Mouse (Mus musculus): ENCODE results near the gene Arhgef7. TPM values are rescaled to one million over a fixed set of nuclear protein-coding genes. Genes with fewer than 3 reads are reported as not detected.

Gene Arhgef7
- polyA plus RNA-seq, 1 experiment from 2014 or later = 82.1 TPM

DNA sequence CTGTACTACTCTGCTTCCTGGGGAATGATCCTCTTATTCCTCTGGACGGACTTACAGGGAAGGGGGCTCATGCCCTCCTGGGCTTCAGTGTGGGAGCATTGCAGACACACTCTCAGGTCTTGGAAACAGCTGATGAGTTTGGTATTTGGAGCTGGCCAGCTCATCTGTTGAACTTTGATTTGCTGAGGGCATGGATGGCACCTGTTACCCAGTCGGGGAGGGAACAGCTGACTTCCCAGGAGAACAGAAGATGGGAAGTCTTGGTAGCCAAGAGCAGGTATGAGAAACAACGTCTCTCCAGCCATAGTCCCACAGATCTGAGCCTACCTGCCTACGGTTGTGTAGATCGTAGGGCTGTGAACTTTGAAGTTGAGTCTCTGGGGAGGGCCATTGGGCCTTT, 44.1 kb downstream of the Arhgef7 start:
- Histone ChIP-seq H3K9me3 (no peaks in the 10 kb centered on the region), H3K9ac (no peak overlapping the region), H3K4me2 (no peak overlapping the region), H3K27ac (no peak overlapping the region), H3K4me1 (peaks cover 25% of the 10 kb centered on the region; the same call in 1 of the 2 replicates), H3K36me3 (replicated peaks) (peaks cover 4% of the 10 kb centered on the region; the same call in 1 of the 2 replicates), H3K27me3 (no peaks in the 10 kb centered on the region), H3K4me3 (replicated peaks) (no peak overlapping the region)
- no peak for ATAC-seq (ENCODE audit: low FRiP score)
- WGBS = 93% methylated on average over 5 of the region's 5 CpGs

DNA sequence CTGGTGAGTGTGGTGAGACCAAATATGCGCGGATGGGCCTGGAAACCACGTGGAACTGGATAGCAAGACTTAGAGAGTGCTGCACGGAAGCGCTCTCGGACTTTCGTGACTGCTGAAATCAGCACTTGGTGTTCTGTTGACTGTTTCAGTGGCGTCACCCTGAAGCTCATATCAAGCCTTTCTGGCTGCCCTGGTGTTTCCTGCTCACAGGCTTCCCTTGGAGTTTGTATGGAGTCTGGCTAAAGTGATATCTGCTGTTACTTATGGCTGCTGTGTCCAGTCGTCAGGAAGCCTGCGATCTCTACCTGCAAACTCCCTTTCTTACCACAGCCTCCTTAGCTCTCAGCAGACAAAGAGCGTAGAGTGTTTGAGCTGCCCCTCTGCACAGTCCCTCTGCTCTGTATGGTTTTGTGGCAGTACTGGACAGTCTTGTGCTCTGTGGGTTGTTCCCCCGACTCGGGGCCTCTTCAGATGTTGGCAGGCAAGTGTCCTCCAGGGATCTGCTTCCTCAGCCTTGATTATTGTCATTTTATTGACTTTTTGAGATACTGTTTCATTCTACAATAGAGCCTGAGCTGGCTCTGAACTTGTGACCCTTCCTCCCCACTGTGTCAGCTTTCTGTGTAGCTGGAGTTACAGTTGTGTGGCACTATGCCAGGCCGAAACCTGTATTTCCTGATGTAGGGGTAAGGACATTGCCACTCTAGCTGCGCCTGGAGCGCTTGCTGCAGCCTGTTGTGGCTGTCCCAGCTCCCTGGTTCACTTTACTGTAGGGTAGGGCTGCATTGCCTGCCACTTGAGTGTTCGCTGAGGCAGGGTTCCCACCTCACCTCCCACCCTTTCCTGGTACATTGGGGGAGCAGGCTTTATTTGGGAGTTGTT, 46.9 kb downstream of the Arhgef7 start:
- 87% methylated on average over 17 of the region's 17 CpGs for WGBS
- no peak overlapping the region for H3K9ac ChIP-seq
- no peaks in the 10 kb centered on the region; the same call in 1 of the 2 replicates for H3K36me3 ChIP-seq (replicated peaks)
- H3K9me3 ChIP-seq = no peaks in the 10 kb centered on the region
- no peak for ATAC-seq (ENCODE audit: low FRiP score)
- no peaks in the 10 kb centered on the region for H3K27me3 ChIP-seq
- no peak overlapping the region for H3K4me3 ChIP-seq (replicated peaks)
- H3K27ac ChIP-seq = 0 out of 2 replicates have a peak overlapping the region, but pooled peaks have one; percentile 5
- H3K4me1 ChIP-seq = peaks cover 38% of the 10 kb centered on the region
- no peak overlapping the region for H3K4me2 ChIP-seq

DNA sequence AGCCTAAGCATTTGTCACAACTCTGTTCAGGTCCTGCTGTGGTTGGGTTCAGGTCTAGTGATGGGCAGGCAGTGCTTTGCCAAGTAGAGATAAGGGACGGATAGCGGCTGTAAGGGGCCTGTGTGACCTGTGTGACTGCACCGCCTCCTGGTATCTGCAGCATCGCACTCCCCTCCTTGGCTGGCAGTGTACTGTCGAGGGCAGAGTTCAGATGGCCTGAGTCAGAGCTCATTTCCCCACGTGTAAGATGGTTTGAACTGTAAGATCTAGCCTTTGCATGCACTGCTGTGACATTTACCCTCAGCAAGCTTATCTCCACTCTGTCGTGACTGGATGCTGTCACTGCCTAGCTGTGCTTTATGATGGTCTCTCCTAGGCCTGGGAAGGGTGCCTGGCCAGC, 48.4 kb downstream of the Arhgef7 start:
- no peak overlapping the region for H3K4me3 ChIP-seq (replicated peaks)
- 83% methylated on average over 7 of the region's 7 CpGs for WGBS
- no peak for ATAC-seq (ENCODE audit: low FRiP score)
- H3K27ac ChIP-seq = no peak overlapping the region
- peaks cover 3% of the 10 kb centered on the region for H3K36me3 ChIP-seq (replicated peaks)
- H3K4me2 ChIP-seq = no peak overlapping the region
- H3K27me3 ChIP-seq = no peaks in the 10 kb centered on the region
- H3K9ac ChIP-seq = no peak overlapping the region
- H3K4me1 ChIP-seq = peaks cover 38% of the 10 kb centered on the region
- no peaks in the 10 kb centered on the region for H3K9me3 ChIP-seq

DNA sequence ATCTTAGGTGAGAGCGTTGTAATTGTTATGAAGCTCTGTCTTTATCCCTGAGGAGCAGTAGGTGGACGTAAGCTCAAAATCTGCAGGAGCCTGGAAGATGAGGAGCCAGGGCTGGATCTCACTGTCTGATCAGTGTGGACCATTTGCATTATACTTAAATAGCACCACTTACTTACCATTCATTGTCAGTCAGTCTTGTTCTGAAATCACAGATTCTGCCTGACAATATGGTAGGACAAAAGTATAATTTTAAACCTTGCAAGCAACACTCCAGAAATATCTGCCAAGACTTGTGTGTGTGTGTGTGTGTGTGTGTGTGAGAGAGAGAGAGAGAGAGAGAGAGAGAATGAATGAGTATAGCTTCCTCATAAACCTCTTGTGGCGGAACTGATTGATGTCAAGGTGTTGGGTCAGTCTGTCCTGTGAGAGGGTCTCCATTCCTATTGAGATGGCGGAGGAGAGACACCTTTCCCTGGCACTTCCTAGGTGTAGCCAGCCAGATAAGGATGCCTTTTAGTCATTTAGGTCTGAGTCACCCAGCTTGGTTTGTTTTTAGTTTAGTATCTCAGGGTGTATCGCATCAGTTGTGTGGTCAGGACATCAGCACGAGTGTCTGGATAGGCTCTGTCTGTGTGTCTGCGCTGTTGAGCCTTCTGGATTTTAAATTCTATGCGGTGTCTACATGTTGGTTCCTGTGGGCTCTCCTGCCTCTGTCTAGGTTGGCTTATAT, 49.1 kb downstream of the Arhgef7 start:
- no peak for ATAC-seq (ENCODE audit: low FRiP score)

DNA sequence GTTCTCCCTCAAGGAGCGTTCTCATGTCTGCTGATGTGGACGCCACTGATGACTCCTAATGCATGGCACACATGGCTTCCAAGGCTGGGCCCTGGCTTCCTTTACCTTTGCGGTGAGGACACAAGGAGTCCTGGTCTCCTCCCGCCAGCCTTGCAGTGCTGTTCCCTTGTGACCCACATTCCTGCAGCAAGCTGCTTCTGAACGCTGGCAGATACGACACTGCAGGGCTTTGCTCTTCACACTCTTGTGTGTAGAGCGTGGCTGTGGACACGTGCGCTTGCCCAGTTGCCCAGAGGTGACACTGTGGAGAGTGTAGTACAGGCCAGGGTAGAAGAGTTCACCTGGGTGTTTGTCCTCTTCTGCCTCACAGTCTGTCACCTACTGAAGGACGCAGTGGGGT, 49.7 kb downstream of the Arhgef7 start:
- Histone ChIP-seq H3K27me3 (no peaks in the 10 kb centered on the region), H3K4me2 (no peak overlapping the region), H3K36me3 (replicated peaks) (peaks cover 14% of the 10 kb centered on the region), H3K9me3 (no peaks in the 10 kb centered on the region), H3K4me1 (peaks cover 38% of the 10 kb centered on the region), H3K9ac (no peak overlapping the region), H3K4me3 (replicated peaks) (no peak overlapping the region), H3K27ac (no peak overlapping the region)
- no peak for ATAC-seq (ENCODE audit: low FRiP score)
- 77% methylated on average over 10 of the region's 10 CpGs for WGBS

More for the DNA sequence above, 49.1 kb downstream of the Arhgef7 start:
- Histone ChIP-seq H3K9me3 (no peaks in the 10 kb centered on the region), H3K27ac (no peak overlapping the region), H3K36me3 (replicated peaks) (peaks cover 8% of the 10 kb centered on the region), H3K4me1 (peaks cover 38% of the 10 kb centered on the region), H3K4me2 (no peak overlapping the region), H3K27me3 (no peaks in the 10 kb centered on the region), H3K4me3 (replicated peaks) (no peak overlapping the region), H3K9ac (no peak overlapping the region)
- 91% methylated on average over 8 of the region's 8 CpGs for WGBS

DNA sequence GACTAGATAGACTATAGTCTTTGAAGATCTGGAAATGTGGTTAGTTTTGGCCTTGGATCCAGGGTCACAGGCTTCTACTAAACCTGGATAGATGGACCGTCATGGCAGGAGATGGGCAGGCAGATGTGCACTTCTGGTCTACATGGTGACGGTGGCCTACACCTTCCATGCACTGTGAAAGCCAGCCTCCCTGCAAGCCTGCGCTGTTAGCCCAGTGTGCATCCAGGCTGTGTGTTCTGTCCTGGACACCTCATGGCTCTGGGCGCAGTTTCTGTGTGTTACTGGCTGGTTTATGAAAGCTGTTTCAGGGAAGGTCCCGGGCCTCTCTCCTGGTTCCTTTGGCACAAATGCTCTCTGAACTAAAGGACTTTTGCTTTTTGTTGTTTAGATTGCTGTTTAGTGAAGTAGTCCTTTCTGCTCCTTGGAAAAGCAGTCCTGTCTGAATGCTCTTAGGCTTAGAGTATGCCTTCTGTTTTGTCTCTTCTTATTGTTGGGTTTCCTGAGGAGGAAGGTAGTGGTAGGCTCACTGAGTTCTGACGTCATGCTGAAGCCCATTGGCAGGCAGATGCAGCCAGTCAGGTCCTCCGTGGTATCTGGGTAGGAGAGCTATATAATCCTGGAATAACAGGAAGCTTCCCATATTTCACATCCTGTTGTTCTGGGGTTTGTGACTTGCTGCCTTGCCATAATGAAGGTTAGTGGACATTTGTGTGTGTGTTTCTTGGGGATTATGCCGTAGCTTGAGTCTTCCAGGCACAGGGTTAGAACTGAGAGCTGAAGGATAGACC, 51.3 kb downstream of the Arhgef7 start:
- H3K27ac ChIP-seq = peak overlapping the region; percentile 42
- H3K27me3 ChIP-seq = no peaks in the 10 kb centered on the region
- H3K4me1 ChIP-seq = peaks cover 38% of the 10 kb centered on the region
- H3K4me3 ChIP-seq (replicated peaks) = no peak overlapping the region
- H3K9me3 ChIP-seq = no peaks in the 10 kb centered on the region
- no peak overlapping the region for H3K9ac ChIP-seq
- peaks cover 30% of the 10 kb centered on the region for H3K36me3 ChIP-seq (replicated peaks)
- H3K4me2 ChIP-seq = no peak overlapping the region
- ATAC-seq (ENCODE audit: low FRiP score) = no peak
- 89% methylated on average over 8 of the region's 8 CpGs for WGBS

DNA sequence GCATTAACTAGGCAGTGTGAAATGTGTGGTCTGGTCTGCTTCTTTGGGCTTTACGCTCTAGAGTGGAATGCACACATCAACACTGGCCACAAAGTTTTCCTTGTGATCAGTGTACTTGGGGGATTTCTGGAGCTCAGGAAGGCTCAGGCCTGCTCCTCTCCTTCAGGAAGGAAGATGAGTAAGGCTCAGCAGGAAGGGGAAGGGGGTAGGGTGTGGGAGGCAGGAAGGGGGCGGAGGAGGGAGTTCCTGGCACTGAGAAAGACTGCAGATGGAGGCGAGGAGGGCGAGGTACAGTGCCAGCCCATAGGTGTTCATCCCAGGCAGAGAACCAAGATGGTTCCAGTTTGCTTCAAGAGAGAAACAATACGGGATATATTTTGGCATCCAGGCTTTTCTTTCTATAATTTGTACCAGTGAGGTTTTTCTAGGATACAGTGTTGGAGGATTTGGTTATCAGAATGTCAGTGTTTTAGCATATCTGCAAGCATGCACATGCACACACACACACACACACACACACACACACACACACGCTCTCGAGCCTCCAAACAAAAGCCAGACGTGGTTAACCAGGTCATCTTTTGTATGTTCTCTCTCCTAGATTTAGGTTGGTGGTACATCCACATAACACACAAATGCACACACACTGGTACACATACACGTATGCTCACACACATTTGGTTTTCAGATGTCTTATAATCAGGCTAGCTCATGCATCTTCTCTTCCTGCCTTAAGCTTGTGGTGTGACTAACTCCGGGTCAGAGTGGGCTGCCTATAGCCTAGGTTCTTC, 52.5 kb downstream of the Arhgef7 start:
- Histone ChIP-seq H3K9ac (no peak overlapping the region), H3K27me3 (no peaks in the 10 kb centered on the region), H3K27ac (no peak overlapping the region), H3K4me3 (replicated peaks) (no peak overlapping the region), H3K36me3 (replicated peaks) (peaks cover 37% of the 10 kb centered on the region), H3K9me3 (no peaks in the 10 kb centered on the region), H3K4me2 (no peak overlapping the region), H3K4me1 (peaks cover 26% of the 10 kb centered on the region)
- 85% methylated on average over 10 of the region's 10 CpGs for WGBS
- no peak for ATAC-seq (ENCODE audit: low FRiP score)

DNA sequence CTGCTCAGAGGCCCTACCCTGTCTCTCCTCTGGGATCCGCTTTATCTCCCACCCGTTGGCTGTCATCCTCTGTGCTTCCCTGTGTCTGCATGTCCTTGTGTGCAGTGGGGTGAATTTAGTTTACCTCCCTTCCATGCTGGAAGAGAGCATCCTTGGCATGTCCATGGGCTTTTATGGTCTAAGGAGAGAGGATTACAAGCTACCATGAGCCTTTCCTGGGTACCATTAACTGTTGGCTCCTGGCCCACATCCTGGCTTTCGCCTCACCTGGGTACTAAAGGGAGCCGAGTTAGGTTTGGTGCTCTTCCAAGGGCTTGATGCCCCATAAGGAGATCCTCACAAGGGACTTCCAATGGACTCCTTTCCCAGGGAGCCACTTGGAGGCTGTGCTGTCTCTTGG, 53.1 kb downstream of the Arhgef7 start:
- ATAC-seq (ENCODE audit: low FRiP score) = no peak
- no peak overlapping the region for H3K27ac ChIP-seq
- no peaks in the 10 kb centered on the region for H3K27me3 ChIP-seq
- no peak overlapping the region for H3K4me3 ChIP-seq (replicated peaks)
- peaks cover 43% of the 10 kb centered on the region for H3K36me3 ChIP-seq (replicated peaks)
- H3K4me1 ChIP-seq = peaks cover 20% of the 10 kb centered on the region
- no peak overlapping the region for H3K4me2 ChIP-seq
- H3K9ac ChIP-seq = no peak overlapping the region
- no peaks in the 10 kb centered on the region for H3K9me3 ChIP-seq
- 95% methylated on average over 4 of the region's 4 CpGs for WGBS

DNA sequence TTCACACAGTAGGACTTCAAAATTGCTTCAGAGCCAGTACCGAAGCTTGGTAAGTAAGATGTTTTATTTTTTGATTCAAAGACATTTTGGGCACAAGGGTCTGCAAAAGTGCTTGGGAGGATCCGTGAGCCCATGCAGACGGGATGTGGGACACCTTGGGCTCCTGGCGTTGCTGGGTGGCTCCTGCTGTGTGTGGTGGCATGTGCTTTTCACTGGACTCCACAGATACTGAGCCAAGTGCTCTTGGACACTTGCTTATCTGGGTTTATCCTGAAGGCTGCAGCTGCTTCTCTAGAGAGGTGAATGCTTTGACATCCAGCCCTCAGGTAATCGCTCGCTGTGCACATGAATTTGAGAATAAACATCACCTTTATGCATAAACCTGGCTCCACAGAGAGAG, 55.1 kb downstream of the Arhgef7 start:
- no peak for ATAC-seq (ENCODE audit: low FRiP score)
- 97% methylated on average over 6 of the region's 6 CpGs for WGBS
- H3K4me3 ChIP-seq (replicated peaks) = no peak overlapping the region

DNA sequence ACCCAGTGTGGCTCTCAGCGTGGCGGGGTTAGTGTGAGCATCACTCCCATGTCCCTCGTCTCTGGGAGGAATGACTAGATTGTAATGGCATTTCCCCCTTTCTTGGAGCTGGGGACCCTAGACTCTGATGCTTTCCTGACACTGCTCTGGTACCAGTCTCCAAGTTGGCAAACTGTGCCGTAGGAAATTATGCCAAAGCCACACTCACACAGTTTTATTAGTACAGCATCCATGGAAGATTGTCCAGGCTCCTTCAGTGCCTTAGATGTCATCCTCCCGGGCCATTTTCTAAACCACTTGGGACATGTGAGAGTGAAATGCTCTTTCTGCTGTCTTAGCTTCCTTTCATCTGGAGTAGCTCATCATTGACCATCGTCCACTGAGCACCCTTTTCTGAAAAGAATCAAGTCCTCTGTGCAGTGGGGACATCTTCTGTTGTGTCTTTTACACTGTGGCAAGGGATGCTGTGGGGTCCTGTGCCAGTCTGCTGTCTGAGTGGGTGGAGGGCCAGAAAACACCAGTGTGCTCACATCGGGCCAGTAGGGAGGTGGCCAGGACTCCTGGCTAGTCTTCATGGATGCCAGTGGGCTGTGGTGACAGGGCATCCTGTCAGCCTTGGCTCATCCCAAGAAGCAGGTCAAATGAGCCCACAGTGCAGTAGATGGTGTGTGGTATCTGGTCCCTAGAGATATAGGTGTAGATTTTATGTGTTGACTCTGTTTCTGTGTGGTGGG, 56.5 kb downstream of the Arhgef7 start:
- Histone ChIP-seq H3K27me3 (no peaks in the 10 kb centered on the region), H3K9ac (no peak overlapping the region), H3K4me1 (peaks cover 1% of the 10 kb centered on the region), H3K4me3 (replicated peaks) (no peak overlapping the region), H3K27ac (no peak overlapping the region), H3K4me2 (no peak overlapping the region), H3K36me3 (replicated peaks) (peaks cover 52% of the 10 kb centered on the region), H3K9me3 (no peaks in the 10 kb centered on the region)
- 91% methylated on average over 7 of the region's 7 CpGs for WGBS
- no peak for ATAC-seq (ENCODE audit: low FRiP score)

More for the DNA sequence above, 55.1 kb downstream of the Arhgef7 start:
- Histone ChIP-seq H3K9me3 (no peaks in the 10 kb centered on the region), H3K4me1 (peaks cover 6% of the 10 kb centered on the region), H3K27ac (no peak overlapping the region), H3K36me3 (replicated peaks) (peaks cover 52% of the 10 kb centered on the region), H3K9ac (no peak overlapping the region), H3K27me3 (no peaks in the 10 kb centered on the region), H3K4me2 (no peak overlapping the region)

DNA sequence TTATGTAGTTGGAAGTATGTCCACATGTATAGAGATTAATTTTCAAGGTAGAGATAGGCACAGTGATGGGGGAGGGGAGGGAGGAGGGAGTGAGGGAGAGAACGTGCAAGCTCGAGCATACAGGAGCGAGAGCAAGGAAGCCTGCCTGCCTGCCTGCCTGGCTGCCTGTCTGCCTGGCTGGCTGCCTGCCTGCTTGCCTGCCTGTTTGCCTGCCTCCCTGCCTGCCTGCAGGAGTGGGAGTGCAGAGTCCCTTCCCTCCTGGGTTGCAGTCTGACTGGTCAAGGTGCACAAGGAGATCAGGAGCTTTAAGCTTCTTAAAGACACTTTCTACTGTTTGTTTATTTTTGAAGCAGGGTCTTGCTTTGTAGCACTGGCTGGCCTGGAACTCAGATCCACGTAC, 57.6 kb downstream of the Arhgef7 start:
- no peak overlapping the region for H3K9ac ChIP-seq
- ATAC-seq (ENCODE audit: low FRiP score) = no peak
- no peak overlapping the region for H3K4me2 ChIP-seq
- H3K9me3 ChIP-seq = no peaks in the 10 kb centered on the region
- H3K4me3 ChIP-seq (replicated peaks) = no peak overlapping the region
- no peaks in the 10 kb centered on the region for H3K27me3 ChIP-seq
- no peaks in the 10 kb centered on the region for H3K4me1 ChIP-seq
- peaks cover 55% of the 10 kb centered on the region for H3K36me3 ChIP-seq (replicated peaks)
- no peak overlapping the region for H3K27ac ChIP-seq
- WGBS = 67% methylated on average over 4 of the region's 4 CpGs
